Mouse (Mus musculus): ENCODE data around the gene Nedd8. TPM values are rescaled to one million over a fixed set of nuclear protein-coding genes. Genes with fewer than 3 reads are reported as not detected.

Gene Nedd8
- total RNA-seq, 2 experiments from 2014 or later: 335 to 393 TPM

- DNase-seq: no peak
These were observed 57.3 kb downstream of the Nedd8 start for GRCm38 (mm10) chr14:55614565-55615178.

GRCm38 (mm10) chr14:55613346-55613745, 58.6 kb downstream of the Nedd8 start:
- no peak for DNase-seq

Other genes with a start within 250 kb of the Nedd8 start
- gene Dhrs4, start 193.4 kb downstream of the Nedd8 start, total RNA-seq (2021): 10 to 100 TPM; 90.2 to 91.6 TPM
- gene Carmil3, start 181.5 kb downstream of the Nedd8 start, total RNA-seq (2021): 1 to 10 TPM; 3.6 to 4.6 TPM
- not detected for gene Cpne6, start 161.7 kb downstream of the Nedd8 start, total RNA-seq (2021)
- gene Nrl, start 147.1 kb downstream of the Nedd8 start, total RNA-seq (2021): not detected
- 10 to 100 TPM; 29.4 to 39.9 TPM for gene Pck2, start 131.9 kb downstream of the Nedd8 start, total RNA-seq (2021)
- 100 to 1,000 TPM; 110 to 139 TPM for gene Dcaf11, start 112.1 kb downstream of the Nedd8 start, total RNA-seq (2021)
- 1 to 10 TPM in 1 of 2 experiments, not detected in 1; 1.0 TPM for gene A730061H03Rik, start 111.7 kb downstream of the Nedd8 start, total RNA-seq (2021)
- gene Fitm1, start 96.5 kb downstream of the Nedd8 start, total RNA-seq (2021): 1 to 10 TPM in 1 of 2 experiments, under 1 TPM in 1; 0.63 to 1.5 TPM
- 100 to 1,000 TPM; 203 to 361 TPM for gene Psme1, start 94.0 kb downstream of the Nedd8 start, total RNA-seq (2021)
- gene Emc9, start 86.8 kb downstream of the Nedd8 start, total RNA-seq (2021): 10 to 100 TPM; 28.0 to 45.9 TPM
- gene Psme2, start 81.0 kb downstream of the Nedd8 start, total RNA-seq (2021): 100 to 1,000 TPM; 311 to 396 TPM
- 10 to 100 TPM; 33.7 to 33.9 TPM for gene Rnf31, start 80.4 kb downstream of the Nedd8 start, total RNA-seq (2021)
- 10 to 100 TPM; 30.3 to 30.6 TPM for gene Irf9, start 68.6 kb downstream of the Nedd8 start, total RNA-seq (2021)
- 1 to 10 TPM; 5.8 to 6.6 TPM for gene Rec8, start 54.1 kb downstream of the Nedd8 start, total RNA-seq (2021)
- 100 to 1,000 TPM; 112 to 157 TPM for gene Ipo4, start 36.2 kb downstream of the Nedd8 start, total RNA-seq (2021)
- gene Gm49378, start 34.2 kb downstream of the Nedd8 start, total RNA-seq (2021): not detected
- 10 to 100 TPM; 83.2 to 98.1 TPM for gene Tm9sf1, start 28.3 kb downstream of the Nedd8 start, total RNA-seq (2021)
- gene Tssk4, start 21.9 kb downstream of the Nedd8 start, total RNA-seq (2021): 1 to 10 TPM; 1.6 to 1.7 TPM
- gene Mdp1, start 11.6 kb downstream of the Nedd8 start, total RNA-seq (2021): 10 to 100 TPM; 43.6 to 76.9 TPM
- gene Gmpr2, start 183 bp downstream of the Nedd8 start, total RNA-seq (2021): 10 to 100 TPM; 26.6 to 28.9 TPM
- gene Tinf2, start 9.7 kb upstream of the Nedd8 start, total RNA-seq (2021): 10 to 100 TPM; 30.8 to 35.6 TPM
- gene Tgm1, start 41.8 kb upstream of the Nedd8 start, total RNA-seq (2021): under 1 TPM; 0.26 TPM
- 10 to 100 TPM; 17.2 to 25.1 TPM for gene Rabggta, start 50.1 kb upstream of the Nedd8 start, total RNA-seq (2021)
- gene Dhrs1, start 73.6 kb upstream of the Nedd8 start, total RNA-seq (2021): 10 to 100 TPM; 72.7 to 73.2 TPM
- gene Nop9, start 73.6 kb upstream of the Nedd8 start, total RNA-seq (2021): 10 to 100 TPM; 17.3 to 20.7 TPM
- 1 to 10 TPM in 1 of 2 experiments, under 1 TPM in 1; 0.93 to 1.3 TPM for gene Cideb, start 86.3 kb upstream of the Nedd8 start, total RNA-seq (2021)
- gene Ltb4r2, start 89.3 kb upstream of the Nedd8 start, total RNA-seq (2021): not detected
- under 1 TPM; 0.66 to 0.79 TPM for gene Ltb4r1, start 93.8 kb upstream of the Nedd8 start, total RNA-seq (2021)
- 10 to 100 TPM in 1 of 2 experiments, 1 to 10 TPM in 1; 6.7 to 13.8 TPM for gene Adcy4, start 112.0 kb upstream of the Nedd8 start, total RNA-seq (2021)
- 1 to 10 TPM; 4.5 to 5.3 TPM for gene Ripk3, start 116.7 kb upstream of the Nedd8 start, total RNA-seq (2021)
- gene Nfatc4, start 151.0 kb upstream of the Nedd8 start, total RNA-seq (2021): 10 to 100 TPM; 19.2 to 26.0 TPM
- 10 to 100 TPM in 1 of 2 experiments, 1 to 10 TPM in 1; 9.4 to 10.7 TPM for gene Nynrin, start 181.9 kb upstream of the Nedd8 start, total RNA-seq (2021)
- under 1 TPM in 1 of 2 experiments, not detected in 1; 0.13 TPM for gene Cbln3, start 212.3 kb upstream of the Nedd8 start, total RNA-seq (2021)
- 10 to 100 TPM; 16.6 to 17.0 TPM for gene Khnyn, start 212.8 kb upstream of the Nedd8 start, total RNA-seq (2021)
- gene Sdr39u1, start 228.2 kb upstream of the Nedd8 start, total RNA-seq (2021): 10 to 100 TPM; 51.6 to 73.8 TPM

Measured in adrenal gland, postnatal 36 days (tissue).